Mouse (Mus musculus): ENCODE results near the gene Calm4.

The Calm4 gene

GRCm38 (mm10) chr13:3861251-3861650, 23.7 kb downstream of the Calm4 start:
- no peak for DNase-seq (ENCODE audit: low read depth)

- no peak for DNase-seq (ENCODE audit: low read depth)
Measured at GRCm38 (mm10) chr13:3862325-3862724, 24.8 kb downstream of the Calm4 start.

GRCm38 (mm10) chr13:3862922-3863580, 25.5 kb downstream of the Calm4 start:
- DNase-seq (ENCODE audit: low read depth): no peak

GRCm38 (mm10) chr13:3865648-3866354, 28.2 kb downstream of the Calm4 start:
- no peak for DNase-seq (ENCODE audit: low read depth)

- no peak for DNase-seq (ENCODE audit: low read depth)
Measured at GRCm38 (mm10) chr13:3866355-3867052, 28.9 kb downstream of the Calm4 start.

GRCm38 (mm10) chr13:3867158-3867557, 29.6 kb downstream of the Calm4 start:
- no peak for DNase-seq (ENCODE audit: low read depth)

GRCm38 (mm10) chr13:3869901-3870300, 32.3 kb downstream of the Calm4 start:
- DNase-seq (ENCODE audit: low read depth): no peak

GRCm38 (mm10) chr13:3872832-3873231, 35.3 kb downstream of the Calm4 start:
- DNase-seq (ENCODE audit: low read depth): no peak

- DNase-seq (ENCODE audit: low read depth): no peak
Measured at GRCm38 (mm10) chr13:3876448-3876847, 38.9 kb downstream of the Calm4 start.

GRCm38 (mm10) chr13:3877185-3877584, 39.6 kb downstream of the Calm4 start:
- DNase-seq (ENCODE audit: low read depth): no peak

GRCm38 (mm10) chr13:3877679-3878220, 40.2 kb downstream of the Calm4 start:
- DNase-seq (ENCODE audit: low read depth): no peak

- DNase-seq (ENCODE audit: low read depth): no peak
Measured at GRCm38 (mm10) chr13:3886663-3887062, 49.1 kb downstream of the Calm4 start.
